Mouse (Mus musculus): ENCODE measurements at regions not wholly inside any gene's neighbourhood (a gene's known extent, or its start where the extent isn't known, plus 50 kb on each side); places are given as distances from the start of the nearest gene placed in this dataset.

- ATAC-seq (replicated peaks; ENCODE audit: low FRiP score, low TSS enrichment, poor library complexity, severe bottlenecking): no peak
Observed at GRCm38 (mm10) chr13:52007585-52008395, 161.3 kb downstream of the Gadd45g start.

DNA sequence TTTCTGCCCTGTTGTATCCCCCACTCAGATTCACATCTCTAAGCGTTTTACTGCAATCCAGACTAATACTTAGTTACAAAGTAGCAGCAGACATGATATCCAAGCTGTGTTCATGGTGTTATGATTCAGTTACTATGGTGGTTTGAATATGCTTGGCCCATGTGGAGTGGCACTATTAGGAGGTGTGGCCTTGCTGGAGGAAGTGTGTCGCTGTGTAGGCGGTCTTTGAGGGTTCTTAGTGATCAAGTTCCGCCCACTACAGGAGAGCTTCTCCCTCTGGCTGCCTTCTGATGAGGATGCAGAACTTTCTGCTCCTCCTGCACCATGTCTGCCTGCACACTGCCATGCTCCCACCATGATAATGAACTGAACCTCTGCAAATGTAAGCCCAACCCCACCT, 162.8 kb downstream of the Gadd45g start:
- no peak for ATAC-seq (replicated peaks; ENCODE audit: low FRiP score, low TSS enrichment, poor library complexity, severe bottlenecking)

GRCm38 (mm10) chr13:52009766-52010165, 163.3 kb downstream of the Gadd45g start:
- ATAC-seq (replicated peaks; ENCODE audit: low FRiP score, low TSS enrichment, poor library complexity, severe bottlenecking): no peak

- ATAC-seq (replicated peaks; ENCODE audit: low FRiP score, low TSS enrichment, poor library complexity, severe bottlenecking): no peak
Observed at GRCm38 (mm10) chr13:52011001-52011400, 164.5 kb downstream of the Gadd45g start.

DNA sequence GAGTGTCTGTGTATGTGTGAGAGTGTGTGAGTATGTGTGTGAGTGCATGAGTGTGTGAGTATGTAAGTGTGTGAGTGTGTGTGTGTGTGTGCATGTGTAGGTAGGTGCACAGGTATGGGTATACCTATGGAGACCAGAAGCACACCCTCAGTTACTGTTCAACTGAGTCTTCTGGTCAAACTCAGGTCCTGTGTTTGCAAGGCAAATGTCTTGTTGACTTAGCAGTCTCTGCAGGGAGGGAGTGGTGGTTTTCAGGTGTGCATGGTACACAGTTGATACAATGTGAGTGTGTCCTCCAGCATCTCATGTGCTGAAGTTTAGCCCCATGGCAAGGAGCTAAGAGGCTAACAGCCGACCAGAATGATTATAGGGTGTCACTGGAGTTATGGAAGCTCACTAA, 166.7 kb downstream of the Gadd45g start:
- no peak for ATAC-seq (replicated peaks; ENCODE audit: low FRiP score, low TSS enrichment, poor library complexity, severe bottlenecking)

DNA sequence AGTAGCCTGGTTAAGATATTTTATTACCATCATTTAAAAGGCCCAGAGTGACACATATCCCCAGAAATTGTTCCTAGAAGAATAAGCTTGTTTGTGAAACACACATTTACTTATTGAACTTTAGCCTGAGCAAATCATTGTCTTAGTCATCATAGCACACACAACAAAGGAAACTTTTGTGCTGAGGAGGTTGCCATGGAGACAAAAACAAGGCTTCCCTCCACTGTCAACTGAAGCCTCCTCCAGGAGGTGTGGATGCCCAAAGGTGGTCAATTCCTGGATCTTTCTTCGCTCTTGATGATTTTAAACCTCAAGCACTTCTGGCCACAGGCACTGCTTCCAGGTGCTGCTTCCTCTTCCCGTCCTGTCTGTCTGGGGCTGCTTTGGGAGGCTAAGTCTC, 167.3 kb downstream of the Gadd45g start:
- ATAC-seq (replicated peaks; ENCODE audit: low FRiP score, low TSS enrichment, poor library complexity, severe bottlenecking): no peak

DNA sequence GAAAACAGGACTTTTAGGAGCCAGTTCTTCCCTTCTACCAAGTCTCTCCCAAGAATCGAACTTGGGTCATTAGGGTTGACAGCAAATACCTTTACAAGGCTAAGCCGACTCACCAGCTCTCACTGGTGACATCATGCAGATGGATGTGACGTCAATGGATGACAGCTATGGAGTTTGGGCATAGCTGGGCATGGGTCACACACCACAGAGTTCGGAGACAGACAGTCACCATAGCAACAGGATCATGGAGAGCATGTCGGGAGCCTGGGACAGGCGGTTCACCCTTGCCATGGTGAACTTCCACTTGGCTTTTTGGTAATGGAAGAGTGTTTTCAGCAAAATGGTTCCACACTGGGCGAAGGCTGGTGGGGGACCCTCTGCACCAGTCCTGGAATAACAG, 168.1 kb downstream of the Gadd45g start:
- no peak for ATAC-seq (replicated peaks; ENCODE audit: low FRiP score, low TSS enrichment, poor library complexity, severe bottlenecking)

DNA sequence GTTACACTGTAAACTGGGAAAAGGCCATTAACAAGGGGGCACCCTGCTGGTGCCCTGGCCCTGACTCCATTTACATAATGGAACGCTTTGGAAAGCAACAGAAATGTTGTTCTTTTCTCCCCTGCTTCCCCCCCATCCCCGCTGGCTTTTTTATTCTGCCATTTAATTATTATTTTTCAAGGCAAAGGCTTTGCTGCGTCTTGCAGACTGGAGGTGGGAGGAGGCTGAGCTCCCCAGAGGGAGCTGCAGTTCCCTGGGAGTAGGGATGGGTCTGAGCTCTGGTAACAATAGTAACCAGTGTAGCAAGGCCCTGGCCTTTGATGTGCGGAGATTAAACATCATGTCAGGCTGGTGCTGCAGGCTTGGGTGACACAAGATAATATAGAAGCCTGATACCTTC, 168.6 kb downstream of the Gadd45g start:
- ATAC-seq (replicated peaks; ENCODE audit: low FRiP score, low TSS enrichment, poor library complexity, severe bottlenecking): no peak

DNA sequence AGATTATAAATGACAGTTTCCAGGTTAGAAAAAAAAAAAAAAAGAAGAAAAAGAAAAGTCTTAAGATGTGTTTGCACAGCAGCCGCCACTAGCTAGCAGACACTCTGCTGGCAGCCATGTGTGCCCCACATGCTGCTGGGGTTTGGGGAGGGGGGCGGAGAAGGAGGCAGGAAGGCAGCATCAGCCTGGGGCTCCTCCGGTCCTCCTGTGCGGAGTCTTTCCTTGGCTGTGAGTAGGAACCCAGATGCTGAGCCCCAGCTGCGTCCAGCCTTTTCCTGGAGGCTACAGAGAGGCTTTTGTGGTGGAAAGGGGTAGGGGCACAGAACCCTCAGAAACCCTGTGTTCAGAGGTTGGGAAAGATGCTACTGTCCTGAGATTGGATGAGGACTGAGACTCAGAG, 169.0 kb downstream of the Gadd45g start:
- ATAC-seq (replicated peaks; ENCODE audit: low FRiP score, low TSS enrichment, poor library complexity, severe bottlenecking): no peak

GRCm38 (mm10) chr13:52017598-52018190, 171.2 kb downstream of the Gadd45g start:
- ATAC-seq (replicated peaks; ENCODE audit: low FRiP score, low TSS enrichment, poor library complexity, severe bottlenecking): 0 out of 2 replicates have a peak, but pooled peaks have one; percentile 24

DNA sequence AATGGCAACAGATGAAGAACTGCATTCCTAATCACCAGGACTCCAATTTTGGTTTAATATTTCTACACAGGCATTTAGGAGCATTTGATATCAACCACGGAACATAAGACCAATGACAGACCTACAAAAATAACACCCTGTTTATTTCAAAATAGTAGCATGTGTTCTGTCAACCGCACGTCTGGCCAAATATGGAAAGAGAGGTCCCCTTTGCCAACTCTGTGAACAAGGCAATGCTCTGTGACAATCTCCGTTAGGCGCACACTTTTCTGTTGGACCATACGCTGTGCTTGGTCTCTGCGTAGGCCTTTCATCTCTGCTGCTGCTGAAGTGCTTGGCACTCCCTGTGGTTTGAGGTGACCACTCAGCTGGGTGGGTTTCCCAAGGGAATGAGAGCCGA, 173.2 kb downstream of the Gadd45g start:
- ATAC-seq (replicated peaks; ENCODE audit: low FRiP score, low TSS enrichment, poor library complexity, severe bottlenecking): no peak

DNA sequence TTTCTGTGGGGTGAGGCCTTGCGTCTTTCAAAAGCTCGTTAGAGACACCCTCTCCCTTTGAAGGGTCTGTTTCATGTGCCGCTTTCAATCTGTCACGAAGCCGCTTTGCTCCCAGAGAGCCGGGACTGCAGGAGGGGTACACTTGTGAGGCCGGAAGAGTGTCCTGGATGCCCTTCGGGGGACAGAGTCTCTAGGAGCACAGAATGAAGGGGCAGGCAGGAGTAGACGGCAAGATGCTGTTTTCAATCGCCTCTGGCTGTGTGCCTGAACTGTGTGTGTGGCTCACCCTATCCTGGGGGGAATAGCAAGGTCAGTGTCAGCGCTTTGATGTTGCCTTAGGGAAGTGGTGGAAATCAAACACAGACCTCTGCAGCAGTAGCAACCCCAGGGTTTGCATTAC, 174.7 kb downstream of the Gadd45g start:
- no peak for ATAC-seq (replicated peaks; ENCODE audit: low FRiP score, low TSS enrichment, poor library complexity, severe bottlenecking)

GRCm38 (mm10) chr13:52021828-52022227, 175.3 kb downstream of the Gadd45g start:
- no peak for ATAC-seq (replicated peaks; ENCODE audit: low FRiP score, low TSS enrichment, poor library complexity, severe bottlenecking)

DNA sequence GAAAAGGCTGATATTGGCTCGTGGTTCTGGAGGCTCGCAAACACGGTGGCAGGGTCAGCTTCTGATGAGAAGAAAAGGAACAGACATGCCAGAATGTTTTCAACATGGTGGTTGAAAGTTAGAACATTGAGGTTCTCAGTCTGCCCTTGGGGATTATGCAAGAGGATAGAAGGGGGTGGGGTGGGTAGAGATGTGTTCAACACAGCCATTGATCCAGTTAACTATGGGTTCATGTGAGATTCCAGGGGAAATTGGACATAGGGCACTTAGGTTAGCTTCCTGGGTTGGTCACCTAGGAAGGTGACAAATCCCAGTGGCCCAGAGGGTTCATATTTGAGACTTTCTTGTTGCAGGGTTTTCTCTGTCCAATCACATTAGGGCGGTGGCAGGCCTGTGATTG, 176.1 kb downstream of the Gadd45g start:
- ATAC-seq (replicated peaks; ENCODE audit: low FRiP score, low TSS enrichment, poor library complexity, severe bottlenecking): no peak

DNA sequence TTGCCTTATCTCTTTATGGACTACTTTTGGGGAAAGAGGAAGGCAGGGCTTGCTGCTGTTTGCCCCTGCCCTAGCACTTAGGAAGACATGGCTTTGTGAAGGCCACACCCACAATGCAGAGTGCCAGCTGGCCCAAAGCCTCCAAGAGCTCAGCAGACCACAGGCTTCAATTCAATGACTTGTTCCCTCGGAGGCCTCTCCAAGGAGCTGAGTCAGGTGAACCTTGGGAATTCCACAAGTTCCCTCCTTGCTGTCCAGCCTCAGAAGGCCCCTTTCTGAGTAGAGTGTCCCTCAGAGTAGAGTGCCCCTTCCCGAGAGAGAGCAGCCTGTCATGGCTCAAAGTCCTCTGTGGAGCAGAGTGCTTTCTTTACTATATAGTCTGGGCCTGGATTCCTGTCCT, 177.9 kb downstream of the Gadd45g start:
- peak; percentile 55 for ATAC-seq (replicated peaks; ENCODE audit: low FRiP score, low TSS enrichment, poor library complexity, severe bottlenecking)

DNA sequence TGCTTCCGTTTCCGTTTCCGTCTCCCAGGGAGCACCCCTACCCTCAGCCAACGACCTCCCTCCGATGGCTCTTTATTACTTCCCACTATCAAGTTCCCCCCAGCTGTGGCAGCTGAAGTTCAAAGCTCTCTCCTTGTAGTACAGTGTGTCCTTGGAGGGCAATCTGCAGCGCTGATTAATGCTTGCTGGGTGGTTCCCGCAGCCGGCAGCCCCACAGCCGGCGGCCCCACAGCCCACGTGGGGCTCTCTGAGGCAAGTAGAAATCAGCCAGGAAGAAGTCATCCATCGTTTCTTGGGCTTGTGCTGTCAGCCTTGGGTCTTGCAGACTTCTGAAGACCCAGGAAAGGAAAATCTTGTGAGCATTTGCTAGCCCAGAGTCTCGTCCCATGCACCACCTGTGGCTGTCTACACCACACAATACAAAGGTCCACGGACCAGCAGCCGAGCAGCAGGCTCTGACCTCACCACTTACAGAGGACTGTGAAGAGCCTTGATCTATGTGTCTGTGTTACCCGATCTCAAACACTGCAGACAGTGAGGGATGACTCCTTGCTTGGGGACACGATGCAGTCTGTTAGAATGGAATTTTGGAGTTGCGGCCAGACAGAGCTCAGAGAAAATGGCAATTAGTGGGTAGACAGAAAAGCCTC, 178.5 kb downstream of the Gadd45g start:
- ATAC-seq (replicated peaks; ENCODE audit: low FRiP score, low TSS enrichment, poor library complexity, severe bottlenecking): peak; percentile 69

- no peak for ATAC-seq (replicated peaks; ENCODE audit: low FRiP score, low TSS enrichment, poor library complexity, severe bottlenecking)
Observed at GRCm38 (mm10) chr13:52025482-52025848, 179.0 kb downstream of the Gadd45g start.

- ATAC-seq (replicated peaks; ENCODE audit: low FRiP score, low TSS enrichment, poor library complexity, severe bottlenecking): no peak
Observed at GRCm38 (mm10) chr13:52026291-52026690, 179.8 kb downstream of the Gadd45g start.

- ATAC-seq (replicated peaks; ENCODE audit: low FRiP score, low TSS enrichment, poor library complexity, severe bottlenecking): no peak
Observed at GRCm38 (mm10) chr13:52029868-52030422, 183.5 kb downstream of the Gadd45g start.

DNA sequence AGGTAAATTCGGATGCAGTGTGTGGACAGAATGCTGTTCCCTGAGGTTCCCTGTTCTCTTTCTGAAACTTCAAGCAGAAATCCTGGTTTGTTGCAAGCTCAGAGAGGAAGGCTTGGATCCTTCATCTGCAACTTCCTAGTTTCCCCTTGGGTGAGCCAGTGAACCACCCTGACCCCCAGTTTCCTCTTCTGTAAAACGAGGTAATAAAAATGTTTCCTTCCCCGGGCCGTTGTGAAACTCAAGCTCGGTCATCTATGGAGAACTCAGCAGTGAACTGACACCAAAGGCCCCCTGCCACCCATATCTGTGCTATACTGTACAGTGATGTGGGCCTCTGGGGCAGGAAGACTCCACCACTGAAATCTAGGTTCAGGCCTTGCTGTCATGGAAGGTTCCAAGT, 185.0 kb downstream of the Gadd45g start:
- ATAC-seq (replicated peaks; ENCODE audit: low FRiP score, low TSS enrichment, poor library complexity, severe bottlenecking): no peak
